Mouse (Mus musculus): ENCODE measurements at regions not wholly inside any gene's neighbourhood (a gene's known extent, or its start where the extent isn't known, plus 50 kb on each side); places are given as distances from the start of the nearest gene placed in this dataset.

DNA sequence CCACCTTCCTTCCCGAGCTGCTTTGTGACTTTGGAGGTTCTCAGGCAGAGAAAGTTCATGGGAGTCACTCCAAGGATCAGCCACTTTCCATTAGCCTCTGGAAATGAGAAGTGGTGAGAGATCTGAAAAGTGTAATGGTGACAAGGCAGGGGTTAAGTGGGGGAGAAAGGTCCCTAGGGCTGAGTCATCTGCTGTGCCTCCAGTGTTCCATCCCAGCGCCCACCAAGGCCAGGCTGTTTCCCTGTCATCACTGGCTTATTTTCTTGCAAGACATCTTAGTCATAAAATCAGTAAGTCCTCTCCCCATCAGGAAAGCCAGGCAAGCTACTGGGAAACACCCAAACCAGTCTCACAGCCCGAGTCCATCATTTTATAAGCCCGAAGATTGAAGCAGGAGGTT lies 717.3 kb downstream of the Gm826 start:
- TF ChIP-seq USF1 (IDR thresholded peaks at IDR 0.05; ENCODE audit: low read depth, low read length) (no peak), RCOR1 (conservative IDR thresholded peaks at IDR 0.05; ENCODE audit: low read depth, low read length) (no peak), ZKSCAN1 (IDR thresholded peaks at IDR 0.05; ENCODE audit: borderline replicate concordance, low read depth, low read length) (no peak), PAX5 (IDR thresholded peaks at IDR 0.05; ENCODE audit: low read length) (no peak), HCFC1 (IDR thresholded peaks at IDR 0.05; ENCODE audit: low read depth, low read length) (no peak), CTCF (conservative IDR thresholded peaks at IDR 0.05 in 1 of 2, IDR thresholded peaks at IDR 0.05 in 1 of 2; ENCODE audit: low read depth in 2 of 2, low read length in 2 of 2) (no peak), ZMIZ1 (IDR thresholded peaks at IDR 0.05; ENCODE audit: low read depth, low read length) (no peak), KAT2A (IDR thresholded peaks at IDR 0.05; ENCODE audit: insufficient replicate concordance, low read length) (no peak), CHD1 (IDR thresholded peaks at IDR 0.05; ENCODE audit: low read depth, low read length) (no peak), POLR2A (IDR thresholded peaks at IDR 0.05; ENCODE audit: low read depth, low read length) (no peak), UBTF (IDR thresholded peaks at IDR 0.05; ENCODE audit: low read depth, low read length) (no peak)
- no peaks in the 10 kb centered on the region for H3K36me3 ChIP-seq (replicated peaks in 1 of 2; ENCODE audit: control insufficient read depth in 1 of 2, insufficient read depth in 1 of 2, low read length in 1 of 2)
- dilution Hi-C loops (cut with MboI; ENCODE audit: extremely low pct_ligation_motif_present, extremely low pct_unique_long_range_greater_than_20kb, low sequenced_read_pairs) = no loop called here
- no peaks in the 10 kb centered on the region for H3K79me2 ChIP-seq (replicated peaks; ENCODE audit: control insufficient read depth, extremely low read depth, insufficient read depth, poor library complexity, severe bottlenecking)
- H3K4me1 ChIP-seq (ENCODE audit: control insufficient read depth in 1 of 2, insufficient read depth in 2 of 2) = no peaks in the 10 kb centered on the region
- H3K4me2 ChIP-seq (ENCODE audit: insufficient read depth, low read depth, poor library complexity, severe bottlenecking) = no peak overlapping the region
- in situ Hi-C loops (cut with MboI; ENCODE audit: low pct_ligation_motif_present, low pct_unique_long_range_greater_than_20kb, low sequenced_read_pairs) = no loop called here
- no peak overlapping the region for H3K9ac ChIP-seq (ENCODE audit: insufficient read depth, low read depth)
- no peak overlapping the region for H3K4me3 ChIP-seq (replicated peaks in 1 of 3; ENCODE audit: low read depth in 2 of 3, low read length in 2 of 3, poor library complexity in 1 of 3)
- no peak overlapping the region for H3K27ac ChIP-seq (ENCODE audit: insufficient read depth, low read depth)
- no peak for DNase-seq (ENCODE audit: extremely low read depth)
- no peaks in the 10 kb centered on the region for H3K9me3 ChIP-seq (replicated peaks; ENCODE audit: low read length)
- H3K27me3 ChIP-seq (replicated peaks) = no peaks in the 10 kb centered on the region

DNA sequence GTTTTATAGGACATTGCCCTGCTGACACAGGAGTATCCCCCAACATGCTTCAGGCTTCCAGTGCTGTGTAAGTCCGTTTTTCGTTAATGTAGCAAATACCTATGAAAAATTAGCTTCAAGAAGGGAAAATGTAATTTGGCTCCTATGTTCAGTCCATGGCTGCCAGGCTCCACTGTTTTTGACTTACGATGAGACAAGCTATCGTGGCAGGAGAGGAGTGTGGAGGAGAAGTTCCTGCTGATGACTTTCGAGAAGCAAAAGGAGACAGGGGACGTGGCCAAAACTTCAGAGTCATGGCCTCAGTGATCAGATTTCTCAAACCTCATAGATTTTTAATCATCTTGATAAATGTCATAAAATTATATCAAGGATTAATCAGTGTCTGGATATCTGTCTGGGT lies 712.7 kb downstream of the Gm826 start:
- TF ChIP-seq SMC3 (IDR thresholded peaks at IDR 0.05; ENCODE audit: low read depth, low read length) = no peak
- no peak for TF ChIP-seq USF1 (IDR thresholded peaks at IDR 0.05; ENCODE audit: low read depth, low read length)
- TF ChIP-seq POLR2AphosphoS2 (IDR thresholded peaks at IDR 0.05; ENCODE audit: low read depth, low read length) = no peak
- TF ChIP-seq NRF1 (IDR thresholded peaks at IDR 0.05; ENCODE audit: low read depth, low read length) = no peak
- TF ChIP-seq BHLHE40 (IDR thresholded peaks at IDR 0.05; ENCODE audit: low read depth, low read length) = no peak
- no peak for TF ChIP-seq TBP (conservative IDR thresholded peaks at IDR 0.05; ENCODE audit: low read depth, low read length)
- TF ChIP-seq MAZ (IDR thresholded peaks at IDR 0.05; ENCODE audit: low read depth, low read length) = no peak
- TF ChIP-seq MEF2A (IDR thresholded peaks at IDR 0.05; ENCODE audit: borderline replicate concordance, low read depth, low read length) = no peak
- TF ChIP-seq SIN3A (IDR thresholded peaks at IDR 0.05; ENCODE audit: low read length) = no peak
- no peak for TF ChIP-seq RCOR1 (conservative IDR thresholded peaks at IDR 0.05; ENCODE audit: low read depth, low read length)
- no peak for TF ChIP-seq IRF4 (IDR thresholded peaks at IDR 0.05; ENCODE audit: low read depth, low read length)
- TF ChIP-seq UBTF (IDR thresholded peaks at IDR 0.05; ENCODE audit: low read depth, low read length) = no peak
- TF ChIP-seq KAT2A (IDR thresholded peaks at IDR 0.05; ENCODE audit: insufficient replicate concordance, low read length) = no peak
- no peak for TF ChIP-seq EP300 (IDR thresholded peaks at IDR 0.05; ENCODE audit: low read length)
- no peak for TF ChIP-seq MXI1 (IDR thresholded peaks at IDR 0.05; ENCODE audit: low read depth, low read length)
- no peak for TF ChIP-seq ZKSCAN1 (IDR thresholded peaks at IDR 0.05; ENCODE audit: borderline replicate concordance, low read depth, low read length)
- no peak for TF ChIP-seq HCFC1 (IDR thresholded peaks at IDR 0.05; ENCODE audit: low read depth, low read length)
- no peak for TF ChIP-seq PAX5 (IDR thresholded peaks at IDR 0.05; ENCODE audit: low read length)
- no peak for TF ChIP-seq E2F4 (IDR thresholded peaks at IDR 0.05; ENCODE audit: insufficient replicate concordance, low read depth, low read length)
- no peak for TF ChIP-seq RAD21 (IDR thresholded peaks at IDR 0.05; ENCODE audit: low read depth, low read length)
- no peak overlapping the region for H3K4me3 ChIP-seq (replicated peaks in 1 of 3; ENCODE audit: low read depth in 2 of 3, low read length in 2 of 3, poor library complexity in 1 of 3)
- no peak overlapping the region for H3K9ac ChIP-seq (ENCODE audit: insufficient read depth, low read depth)
- in situ Hi-C loops (cut with MboI; ENCODE audit: low pct_ligation_motif_present, low pct_unique_long_range_greater_than_20kb, low sequenced_read_pairs) = no loop called here
- H3K4me1 ChIP-seq (ENCODE audit: control insufficient read depth in 1 of 2, insufficient read depth in 2 of 2) = no peaks in the 10 kb centered on the region
- no peak overlapping the region for H3K4me2 ChIP-seq (ENCODE audit: insufficient read depth, low read depth, poor library complexity, severe bottlenecking)
- no peaks in the 10 kb centered on the region for H3K36me3 ChIP-seq (replicated peaks in 1 of 2; ENCODE audit: control insufficient read depth in 1 of 2, insufficient read depth in 1 of 2, low read length in 1 of 2)
- no peak overlapping the region for H3K27ac ChIP-seq (ENCODE audit: insufficient read depth, low read depth)
- no peak for DNase-seq (ENCODE audit: extremely low read depth)
- H3K9me3 ChIP-seq (replicated peaks; ENCODE audit: low read length) = no peaks in the 10 kb centered on the region
- dilution Hi-C loops (cut with MboI; ENCODE audit: extremely low pct_ligation_motif_present, extremely low pct_unique_long_range_greater_than_20kb, low sequenced_read_pairs) = no loop called here
- H3K79me2 ChIP-seq (replicated peaks; ENCODE audit: control insufficient read depth, extremely low read depth, insufficient read depth, poor library complexity, severe bottlenecking) = no peaks in the 10 kb centered on the region
- peaks cover 2% of the 10 kb centered on the region for H3K27me3 ChIP-seq (replicated peaks)
